Mouse (Mus musculus) erythroblast, embryonic 14.5 days (primary cell): Measurements from ENCODE around the gene Lyzl6. TPM values are rescaled to one million over a fixed set of nuclear protein-coding genes. Genes with fewer than 3 reads are reported as not detected.

ENCODE experiments used
- H3K27me3 ChIP-seq: 2 replicates; pipeline ENCODE4 v1.6.1; 2012; ENCODE audit warnings: inconsistent platforms; ENCODE audit not compliant: control insufficient read depth
- H3K36me3 ChIP-seq: 2 replicates; pipeline ENCODE4 v1.6.1; 2012; ENCODE audit warnings: mild to moderate bottlenecking, inconsistent platforms; ENCODE audit not compliant: control insufficient read depth
- H3K4me1 ChIP-seq: 2 replicates; pipeline ENCODE4 v1.6.1; 2012; ENCODE audit warnings: inconsistent platforms; ENCODE audit not compliant: control insufficient read depth
- H3K4me3 ChIP-seq: replicated peaks from 2 replicates; pipeline ENCODE3; 2012; ENCODE audit warnings: moderate library complexity, mild to moderate bottlenecking, inconsistent platforms
- H3K9me3 ChIP-seq: 2 replicates; pipeline ENCODE4 v1.6.1; 2012; ENCODE audit warnings: low read length, inconsistent platforms, mixed read lengths; ENCODE audit not compliant: control insufficient read depth
- GATA1 ChIP-seq: IDR thresholded peaks from 2 replicates; pipeline ENCODE4 v1.6.1; 2012; ENCODE audit warnings: low read length, inconsistent platforms, mixed read lengths
- TAL1 ChIP-seq: IDR thresholded peaks from 3 replicates; pipeline ENCODE4 v1.6.1; 2012; ENCODE audit warnings: low read length, inconsistent platforms, mixed read lengths
- polyA plus RNA-seq: library from polyadenylated mRNA; stranded (reverse); fragments of >175 nt; gene quantifications from 2 replicates; pipeline ENCODE4 v1.2.3, GENCODE M21; 2012

Lyzl6 gene
- polyA plus RNA-seq, 1 experiment, result not detected

- H3K4me1 ChIP-seq, result no peaks in the 10 kb centered on the region
- no peak overlapping the region for H3K4me3 ChIP-seq
- no peaks in the 10 kb centered on the region for H3K27me3 ChIP-seq
Measured at GRCm38 (mm10) chr11:103610772-103611171, 27.9 kb downstream of the Lyzl6 start.

GRCm38 (mm10) chr11:103606611-103607010 is 32.1 kb downstream of the Lyzl6 start:
- no peaks in the 10 kb centered on the region for H3K27me3 ChIP-seq
- TF ChIP-seq TAL1 (no peak), GATA1 (no peak)
- H3K4me1 ChIP-seq, result no peaks in the 10 kb centered on the region
- no peak overlapping the region for H3K4me3 ChIP-seq
- no peaks in the 10 kb centered on the region for H3K36me3 ChIP-seq
- H3K9me3 ChIP-seq, result no peaks in the 10 kb centered on the region

More at GRCm38 (mm10) chr11:103610772-103611171, 27.9 kb downstream of the Lyzl6 start:
- Histone ChIP-seq H3K36me3 (no peaks in the 10 kb centered on the region), H3K9me3 (no peaks in the 10 kb centered on the region)
- no peak for TF ChIP-seq GATA1
- TF ChIP-seq TAL1, result no peak

Other genes starting within 250 kb of the Lyzl6 start
- gene Plekhm1, start 226.2 kb downstream of the Lyzl6 start, polyA plus RNA-seq, result 0.51 and 0.58 TPM in 2 replicates
- under 0.01 TPM in 1 of 2 replicates, not detected in the other for gene Lrrc37a, start 134.3 kb downstream of the Lyzl6 start, polyA plus RNA-seq
- gene Gm884, start 17.8 kb downstream of the Lyzl6 start, polyA plus RNA-seq, result 0.01 TPM in 1 of 2 replicates, not detected in the other
- not detected in 2 replicates for gene Rprml, start 10.7 kb upstream of the Lyzl6 start, polyA plus RNA-seq
- gene Gosr2, start 59.0 kb upstream of the Lyzl6 start, polyA plus RNA-seq, result 0.70 and 0.79 TPM in 2 replicates
- not detected in 2 replicates for gene Wnt9b, start 110.9 kb upstream of the Lyzl6 start, polyA plus RNA-seq
- not detected in 2 replicates for gene Wnt3, start 135.3 kb upstream of the Lyzl6 start, polyA plus RNA-seq